Mouse (Mus musculus) bone marrow, adult 2 months (tissue): ENCODE results near the gene Txk.

Experiments used
- CTCF ChIP-seq: fragments of 200-500 bp; IDR thresholded peaks from 2 replicates; pipeline ENCODE4 v1.5.1; 2011; ENCODE audit warnings: low read length, control low read depth; ENCODE audit not compliant: control insufficient read depth, insufficient read depth
- POLR2A ChIP-seq: fragments of 200-500 bp; IDR thresholded peaks from 2 replicates; pipeline ENCODE4 v1.6.1; 2011; ENCODE audit warnings: low read depth, mild to moderate bottlenecking, control low read depth, low read length, borderline replicate concordance; ENCODE audit not compliant: control insufficient read depth

GRCm38 (mm10) chr5:72776127-72776526, 23.6 kb upstream of the Txk start:
- TF ChIP-seq POLR2A (no peak), CTCF (no peak)
